Mouse (Mus musculus) Patski (cell line): ENCODE data around the gene Cisd3. TPM values are rescaled to one million over a fixed set of nuclear protein-coding genes. Genes with fewer than 3 reads are reported as not detected.
"Not testable (repeated sequence)": the region's sequence is repeated elsewhere in the genome, so short reads cannot be mapped to it uniquely, and the experiment has no call there.

Source experiments
- ATAC-seq: fragments of 100-300 bp; one replicate; pipeline ENCODE4 v1.8.0; 2021
- CTCF ChIA-PET: fragments of 350-600 bp; sonication (Branson Sonifier 250); formaldehyde crosslinking; loops from one replicate; lab custom pipeline; 2022; ENCODE audit warnings: inconsistent platforms; lab: Charles Lee
- POLR2A ChIA-PET: fragments of 350-600 bp; sonication (Branson Sonifier 250); formaldehyde crosslinking; loops from one replicate; lab custom pipeline; 2022; ENCODE audit warnings: antibody characterized with exemption, inconsistent platforms; lab: Charles Lee
- DNase-seq: peaks from one replicate; pipeline ENCODE4 v3.0.0-alpha.2; 2011; ENCODE audit warnings: low read depth, low spot score
- H3K27me3 ChIP-seq: fragments of 371-371 bp; one replicate; pipeline ENCODE4 v1.5.1; 2021
- CTCF ChIP-seq: fragments of 100-300 bp; IDR thresholded peaks from one replicate; pipeline ENCODE4 v1.5.1; 2021
- in situ Hi-C: fragments of 300-500 bp; cut with MboI; formaldehyde crosslinking; loops from 3 replicates; pipeline ENCODE4 v1.11.1; 2018; ENCODE audit warnings: low pct_unique_long_range_greater_than_20kb, mixed read lengths
- polyA plus RNA-seq: library from polyadenylated mRNA; unstranded; gene quantifications from one replicate; pipeline ENCODE4 v1.2.3, GENCODE M21; 2021

Gene Cisd3
- polyA plus RNA-seq, 1 experiment from 2014 or later: 60.3 TPM

- no peak for ATAC-seq
- POLR2A ChIA-PET: interaction anchor here (0.8 to 1.9 kb wide), 2 partner anchors 9 to 11 kb away, joined by 3 to 16 read pairs; partner anchors contain the start of gene Psmb3
- CTCF ChIA-PET: interaction anchor here (1.3 kb wide), 1 partner anchor 12 kb away, joined by 4 read pairs; the partner anchor contains the start of gene Psmb3
- TF ChIP-seq CTCF: no peak
- no peaks in the 10 kb centered on the region for H3K27me3 ChIP-seq
- in situ Hi-C loops: no loop called here
- DNase-seq: no peak
Measured at GRCm38 (mm10) chr11:97714784-97715760, 29.4 kb downstream of the Cisd3 start.

GRCm38 (mm10) chr11:97716021-97716420, 30.4 kb downstream of the Cisd3 start:
- H3K27me3 ChIP-seq: no peaks in the 10 kb centered on the region
- TF ChIP-seq CTCF: no peak
- ChIA-PET POLR2A (no interaction called here), CTCF (interaction anchor here (1.5 kb wide), 1 partner anchor 9 kb away, joined by 5 read pairs; no protein-coding TSS in a partner anchor)
- in situ Hi-C loops: no loop called here
- ATAC-seq (no peak), DNase-seq (no peak)

- ChIA-PET POLR2A (no interaction called here), CTCF (interaction anchor here (0.8 to 1.5 kb wide), 2 partner anchors 10 to 13 kb away, joined by 3 to 5 read pairs; no protein-coding TSS in a partner anchor)
- no peaks in the 10 kb centered on the region for H3K27me3 ChIP-seq
- no peak for DNase-seq
- in situ Hi-C loops: no loop called here
- no peak for TF ChIP-seq CTCF
- ATAC-seq: no peak
Measured at GRCm38 (mm10) chr11:97717369-97718280, 32.0 kb downstream of the Cisd3 start.

GRCm38 (mm10) chr11:97718281-97718860, 32.7 kb downstream of the Cisd3 start:
- DNase-seq (no peak), ATAC-seq (no peak)
- CTCF ChIA-PET: no interaction called here
- H3K27me3 ChIP-seq: no peaks in the 10 kb centered on the region
- TF ChIP-seq CTCF: no peak
- in situ Hi-C loops: no loop called here
- POLR2A ChIA-PET: no interaction called here

GRCm38 (mm10) chr11:97719041-97719440, 33.4 kb downstream of the Cisd3 start:
- ChIA-PET POLR2A (no interaction called here), CTCF (no interaction called here)
- in situ Hi-C loops: no loop called here
- no peak for TF ChIP-seq CTCF
- no peak for ATAC-seq
- H3K27me3 ChIP-seq: no peaks in the 10 kb centered on the region
- DNase-seq: no peak

GRCm38 (mm10) chr11:97721338-97721737, 35.7 kb downstream of the Cisd3 start:
- TF ChIP-seq CTCF: no peak
- in situ Hi-C loops: no loop called here
- ChIA-PET POLR2A (interaction anchor here (0.6 to 0.8 kb wide), 2 partner anchors 12 to 23 kb away, joined by 4 to 5 read pairs; no protein-coding TSS in a partner anchor), CTCF (no interaction called here)
- ATAC-seq (no peak), DNase-seq (no peak)
- H3K27me3 ChIP-seq: no peaks in the 10 kb centered on the region

- TF ChIP-seq CTCF: no peak
- POLR2A ChIA-PET: no interaction called here
- no peak for DNase-seq
- CTCF ChIA-PET: no interaction called here
- H3K27me3 ChIP-seq: no peaks in the 10 kb centered on the region
- ATAC-seq: no peak
- in situ Hi-C loops: no loop called here
Measured at GRCm38 (mm10) chr11:97723709-97724108, 38.1 kb downstream of the Cisd3 start.

- no peak for TF ChIP-seq CTCF
- no peak for ATAC-seq
- DNase-seq: no peak
- no peaks in the 10 kb centered on the region for H3K27me3 ChIP-seq
- POLR2A ChIA-PET: interaction anchor here (1.8 kb wide), 1 partner anchor 25 kb away, joined by 4 read pairs; the partner anchor contains the start of gene Psmb3
- in situ Hi-C loops: no loop called here
- CTCF ChIA-PET: no interaction called here
Measured at GRCm38 (mm10) chr11:97728311-97728710, 42.7 kb downstream of the Cisd3 start.

GRCm38 (mm10) chr11:97728730-97729129, 43.1 kb downstream of the Cisd3 start:
- POLR2A ChIA-PET: interaction anchor here (1.8 kb wide), 1 partner anchor 26 kb away, joined by 4 read pairs; the partner anchor contains the start of gene Psmb3
- H3K27me3 ChIP-seq: no peaks in the 10 kb centered on the region
- in situ Hi-C loops: no loop called here
- TF ChIP-seq CTCF: no peak
- CTCF ChIA-PET: no interaction called here
- DNase-seq (no peak), ATAC-seq (no peak)

- no peaks in the 10 kb centered on the region for H3K27me3 ChIP-seq
- ChIA-PET POLR2A (no interaction called here), CTCF (interaction anchor here (1.5 kb wide), 1 partner anchor 8 kb away, joined by 4 read pairs; no protein-coding TSS in a partner anchor)
- in situ Hi-C loops: no loop called here
- no peak for TF ChIP-seq CTCF
- ATAC-seq (no peak), DNase-seq (no peak)
Measured at GRCm38 (mm10) chr11:97733689-97734088, 48.1 kb downstream of the Cisd3 start.

- H3K27me3 ChIP-seq, DNase-seq, ATAC-seq, POLR2A ChIA-PET, in situ Hi-C loops: not testable (repeated sequence)
- CTCF ChIA-PET: interaction anchor here (1.3 kb wide), 1 partner anchor 11 kb away, joined by 3 read pairs; no protein-coding TSS in a partner anchor
Measured at GRCm38 (mm10) chr11:97734810-97735209, 49.2 kb downstream of the Cisd3 start.
